Mouse (Mus musculus): ENCODE results near the gene Sall1. TPM values are rescaled to one million over a fixed set of nuclear protein-coding genes. Genes with fewer than 3 reads are reported as not detected.
A peak's percentile ranks its signal among the peaks of the same experiment; 100 is the strongest.

The Sall1 gene
- polyA plus RNA-seq (2015; fragmentation: Nextera tagmentation; extraction: Ambion mirVana), result 5.1 and 5.8 TPM in 2 replicates

GRCm38 (mm10) chr8:89043940-89044339 lies at the start of gene Sall1:
Sall1 (minus strand) TSS chr8:89044162.
- no peaks in the 10 kb centered on the region for H3K9me3 ChIP-seq (replicated peaks; ENCODE audit: control insufficient read depth, low read length, poor library complexity, severe bottlenecking)
- peaks cover 23% of the 10 kb centered on the region for H3K4me1 ChIP-seq (ENCODE audit: control insufficient read depth, insufficient read depth, low read length)
- ATAC-seq, result 0 out of 2 replicates have a peak, but pooled peaks have one; percentile 3
- WGBS, result under 1% methylated on average over 25 of the region's 25 CpGs
- peak within 1 kb of the TSS; percentile 77 for H3K4me2 ChIP-seq (ENCODE audit: low read length)
- H3K9ac ChIP-seq (ENCODE audit: low read depth, low read length), result peak within 1 kb of the TSS; percentile 54
- peak within 1 kb of the TSS; percentile 71 for H3K27ac ChIP-seq (ENCODE audit: low read length)
- H3K27me3 ChIP-seq (ENCODE audit: control insufficient read depth, insufficient read depth, low read depth, low read length), result peaks cover 22% of the 10 kb centered on the region
- H3K36me3 ChIP-seq (ENCODE audit: control insufficient read depth, insufficient read depth, low read length), result no peaks in the 10 kb centered on the region
- peak within 1 kb of the TSS; percentile 50 for H3K4me3 ChIP-seq (ENCODE audit: low read depth, low read length)

- ATAC-seq, result no peak
- H3K4me1 ChIP-seq (ENCODE audit: control insufficient read depth, insufficient read depth, low read length), result 0 out of 2 replicates have a peak, but pooled peaks cover 2% of the 10 kb centered on the region
- no peak overlapping the region for H3K9ac ChIP-seq (ENCODE audit: low read depth, low read length)
- H3K9me3 ChIP-seq (replicated peaks; ENCODE audit: control insufficient read depth, low read length, poor library complexity, severe bottlenecking), result no peaks in the 10 kb centered on the region
- no peak overlapping the region for H3K27ac ChIP-seq (ENCODE audit: low read length)
- no peak overlapping the region for H3K4me2 ChIP-seq (ENCODE audit: low read length)
- 37% methylated on average over 5 of the region's 5 CpGs for WGBS
- no peaks in the 10 kb centered on the region for H3K27me3 ChIP-seq (ENCODE audit: control insufficient read depth, insufficient read depth, low read depth, low read length)
- no peaks in the 10 kb centered on the region for H3K36me3 ChIP-seq (ENCODE audit: control insufficient read depth, insufficient read depth, low read length)
- H3K4me3 ChIP-seq (ENCODE audit: low read depth, low read length), result no peak overlapping the region
Observed at GRCm38 (mm10) chr8:89089916-89090315, 46.0 kb upstream of the Sall1 start.

GRCm38 (mm10) chr8:89079147-89079546 lies 35.2 kb upstream of the Sall1 start:
- Histone ChIP-seq H3K27me3 (ENCODE audit: control insufficient read depth, insufficient read depth, low read depth, low read length) (no peaks in the 10 kb centered on the region), H3K9me3 (replicated peaks; ENCODE audit: control insufficient read depth, low read length, poor library complexity, severe bottlenecking) (no peaks in the 10 kb centered on the region), H3K27ac (ENCODE audit: low read length) (no peak overlapping the region), H3K9ac (ENCODE audit: low read depth, low read length) (no peak overlapping the region), H3K4me2 (ENCODE audit: low read length) (no peak overlapping the region), H3K4me1 (ENCODE audit: control insufficient read depth, insufficient read depth, low read length) (no peaks in the 10 kb centered on the region), H3K4me3 (ENCODE audit: low read depth, low read length) (no peak overlapping the region), H3K36me3 (ENCODE audit: control insufficient read depth, insufficient read depth, low read length) (no peaks in the 10 kb centered on the region)
- ATAC-seq, result no peak
- WGBS, result 80% methylated on average over 2 of the region's 2 CpGs

DNA sequence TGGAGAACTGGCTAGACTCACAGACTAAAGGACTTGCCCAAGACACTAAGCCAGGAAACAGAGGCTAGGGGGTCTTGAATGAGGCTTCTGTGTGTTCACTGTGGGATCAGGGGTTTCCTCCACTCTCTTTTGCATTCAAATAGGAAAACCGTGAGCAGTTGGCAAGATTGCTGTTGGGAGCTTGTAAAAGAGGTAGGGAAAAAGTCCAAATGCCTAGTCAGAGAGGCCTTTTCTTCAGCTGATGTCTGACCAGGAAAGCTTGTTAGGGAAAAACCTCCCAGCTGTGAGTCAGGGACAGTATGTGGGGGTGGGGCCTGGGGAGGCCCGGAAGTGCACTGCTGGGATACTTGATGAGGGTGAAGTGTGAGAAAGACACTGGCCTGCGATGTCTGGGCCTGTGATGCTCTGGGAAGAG lies 29.0 kb upstream of the Sall1 start:
- no peak overlapping the region for H3K4me2 ChIP-seq (ENCODE audit: low read length)
- 0 out of 2 replicates have a peak overlapping the region, but pooled peaks have one; percentile 2 for H3K27ac ChIP-seq (ENCODE audit: low read length)
- H3K9ac ChIP-seq (ENCODE audit: low read depth, low read length), result no peak overlapping the region
- ATAC-seq, result peak; percentile 72; the same call in 1 of the 2 replicates
- no peaks in the 10 kb centered on the region for H3K27me3 ChIP-seq (ENCODE audit: control insufficient read depth, insufficient read depth, low read depth, low read length)
- no peaks in the 10 kb centered on the region for H3K4me1 ChIP-seq (ENCODE audit: control insufficient read depth, insufficient read depth, low read length)
- no peaks in the 10 kb centered on the region for H3K36me3 ChIP-seq (ENCODE audit: control insufficient read depth, insufficient read depth, low read length)
- H3K4me3 ChIP-seq (ENCODE audit: low read depth, low read length), result no peak overlapping the region
- H3K9me3 ChIP-seq (replicated peaks; ENCODE audit: control insufficient read depth, low read length, poor library complexity, severe bottlenecking), result no peaks in the 10 kb centered on the region
- 19% methylated on average over 3 of the region's 3 CpGs for WGBS

GRCm38 (mm10) chr8:89067499-89067898 lies 23.5 kb upstream of the Sall1 start:
- peaks cover 5% of the 10 kb centered on the region; the same call in 1 of the 2 replicates for H3K4me1 ChIP-seq (ENCODE audit: control insufficient read depth, insufficient read depth, low read length)
- no peak overlapping the region for H3K4me3 ChIP-seq (ENCODE audit: low read depth, low read length)
- no peaks in the 10 kb centered on the region for H3K36me3 ChIP-seq (ENCODE audit: control insufficient read depth, insufficient read depth, low read length)
- no peaks in the 10 kb centered on the region for H3K27me3 ChIP-seq (ENCODE audit: control insufficient read depth, insufficient read depth, low read depth, low read length)
- no peak overlapping the region for H3K4me2 ChIP-seq (ENCODE audit: low read length)
- no peaks in the 10 kb centered on the region for H3K9me3 ChIP-seq (replicated peaks; ENCODE audit: control insufficient read depth, low read length, poor library complexity, severe bottlenecking)
- ATAC-seq, result no peak
- 85% methylated on average over 3 of the region's 3 CpGs for WGBS
- no peak overlapping the region for H3K27ac ChIP-seq (ENCODE audit: low read length)
- no peak overlapping the region for H3K9ac ChIP-seq (ENCODE audit: low read depth, low read length)

DNA sequence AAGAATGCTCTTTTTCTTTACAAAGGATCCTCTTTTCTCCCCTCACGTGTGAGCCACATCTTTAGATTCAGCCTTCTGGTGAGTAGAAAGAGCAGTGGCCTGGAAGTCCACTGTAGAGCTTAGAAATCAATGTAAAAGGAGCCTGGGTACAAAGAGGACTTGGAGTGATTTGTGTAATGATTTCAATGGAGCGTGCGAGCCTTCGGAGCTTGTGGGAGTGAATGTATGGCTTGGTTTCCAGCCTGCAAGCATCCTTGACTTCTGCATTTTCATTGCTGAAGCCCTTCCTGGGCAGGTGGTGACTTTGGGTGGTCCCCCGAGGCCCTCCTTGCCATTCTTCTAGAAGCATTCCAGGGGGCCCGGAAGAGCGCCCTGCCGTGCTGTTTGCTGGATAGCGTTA lies 20.1 kb upstream of the Sall1 start:
- ATAC-seq, result no peak
- Histone ChIP-seq H3K4me1 (ENCODE audit: control insufficient read depth, insufficient read depth, low read length) (peaks cover 5% of the 10 kb centered on the region; the same call in 1 of the 2 replicates), H3K36me3 (ENCODE audit: control insufficient read depth, insufficient read depth, low read length) (no peaks in the 10 kb centered on the region), H3K9me3 (replicated peaks; ENCODE audit: control insufficient read depth, low read length, poor library complexity, severe bottlenecking) (no peaks in the 10 kb centered on the region), H3K9ac (ENCODE audit: low read depth, low read length) (no peak overlapping the region), H3K4me3 (ENCODE audit: low read depth, low read length) (no peak overlapping the region), H3K27ac (ENCODE audit: low read length) (no peak overlapping the region), H3K27me3 (ENCODE audit: control insufficient read depth, insufficient read depth, low read depth, low read length) (no peaks in the 10 kb centered on the region), H3K4me2 (ENCODE audit: low read length) (no peak overlapping the region)
- 36% methylated on average over 9 of the region's 9 CpGs for WGBS

DNA sequence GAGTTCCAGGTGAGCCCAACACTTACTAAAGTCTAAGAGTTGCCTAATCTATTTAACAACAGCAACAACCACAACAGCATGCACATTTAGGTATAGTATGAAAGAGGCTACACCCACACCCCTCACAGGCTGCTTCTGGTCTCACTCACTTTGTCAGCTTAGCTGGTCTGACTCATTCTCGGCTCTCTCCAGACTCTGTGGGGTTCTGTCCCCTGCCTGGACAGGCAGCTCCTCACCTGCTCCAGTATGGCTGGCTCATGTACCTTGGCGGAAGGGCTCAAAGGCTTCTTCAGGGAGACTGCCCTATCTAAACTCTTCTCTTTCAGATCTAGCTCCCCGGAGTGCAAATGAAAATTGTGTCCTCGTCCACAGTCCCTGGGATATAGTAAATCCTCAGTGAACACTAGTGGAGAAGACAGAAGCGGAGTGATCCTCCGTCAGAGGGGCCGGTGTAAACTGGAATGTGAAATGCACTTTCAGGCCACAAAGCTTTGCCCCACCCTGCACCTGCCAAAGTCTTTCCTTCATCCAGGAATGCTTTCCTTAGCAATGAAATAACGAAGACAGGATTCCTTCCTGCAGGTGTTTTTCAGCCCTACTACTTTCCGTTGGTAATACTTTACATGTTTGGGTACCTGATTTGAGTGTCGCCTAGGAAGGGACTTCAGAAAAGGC lies 19.5 kb upstream of the Sall1 start:
- H3K9ac ChIP-seq (ENCODE audit: low read depth, low read length), result no peak overlapping the region
- no peak for ATAC-seq
- 75% methylated on average over 10 of the region's 10 CpGs for WGBS
- no peaks in the 10 kb centered on the region for H3K9me3 ChIP-seq (replicated peaks; ENCODE audit: control insufficient read depth, low read length, poor library complexity, severe bottlenecking)
- no peaks in the 10 kb centered on the region for H3K27me3 ChIP-seq (ENCODE audit: control insufficient read depth, insufficient read depth, low read depth, low read length)
- H3K4me1 ChIP-seq (ENCODE audit: control insufficient read depth, insufficient read depth, low read length), result peaks cover 5% of the 10 kb centered on the region; the same call in 1 of the 2 replicates
- H3K27ac ChIP-seq (ENCODE audit: low read length), result no peak overlapping the region
- H3K36me3 ChIP-seq (ENCODE audit: control insufficient read depth, insufficient read depth, low read length), result no peaks in the 10 kb centered on the region
- no peak overlapping the region for H3K4me2 ChIP-seq (ENCODE audit: low read length)
- no peak overlapping the region for H3K4me3 ChIP-seq (ENCODE audit: low read depth, low read length)

DNA sequence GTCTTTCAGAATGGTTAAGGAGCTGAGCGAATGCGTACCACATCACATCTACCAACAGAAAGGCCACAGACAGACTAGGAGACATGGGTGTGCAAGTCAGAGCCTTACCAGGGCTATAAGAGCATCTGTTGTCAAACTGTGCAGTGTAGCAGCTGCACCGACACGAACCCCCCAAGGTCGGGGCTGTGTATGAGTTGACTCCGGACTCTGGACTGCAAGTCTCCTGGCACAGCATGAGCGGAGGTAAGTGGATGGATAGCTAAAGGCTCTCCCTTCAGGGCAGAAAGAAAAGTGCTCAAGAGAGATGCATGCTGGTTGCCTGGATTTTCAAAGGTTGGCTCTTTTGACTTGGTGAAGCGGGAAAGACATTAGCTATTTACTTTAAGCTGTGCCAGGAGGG lies 16.8 kb upstream of the Sall1 start:
- H3K9me3 ChIP-seq (replicated peaks; ENCODE audit: control insufficient read depth, low read length, poor library complexity, severe bottlenecking), result no peaks in the 10 kb centered on the region

DNA sequence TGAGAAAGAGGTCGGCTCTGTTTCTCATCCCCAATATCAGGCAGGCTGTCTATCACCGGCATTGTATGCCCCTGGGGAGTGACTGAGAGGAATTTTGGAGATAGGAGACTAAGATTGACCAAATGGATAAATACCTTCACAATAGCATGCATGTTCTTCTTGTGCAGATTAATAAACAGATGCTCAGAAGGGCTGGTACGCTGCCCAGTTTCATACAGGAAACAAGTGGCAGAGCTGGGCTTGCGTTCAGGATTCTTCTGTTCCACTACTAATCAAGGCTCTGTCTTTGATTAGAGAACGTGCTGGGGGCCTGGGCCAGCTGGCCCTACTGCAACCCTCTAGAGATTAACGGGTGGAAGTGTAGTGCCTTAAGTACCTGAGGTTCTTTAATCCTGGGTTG lies 15.5 kb upstream of the Sall1 start:
- Histone ChIP-seq H3K4me1 (ENCODE audit: control insufficient read depth, insufficient read depth, low read length) (peaks cover 5% of the 10 kb centered on the region; the same call in 1 of the 2 replicates), H3K4me2 (ENCODE audit: low read length) (no peak overlapping the region), H3K9ac (ENCODE audit: low read depth, low read length) (no peak overlapping the region), H3K36me3 (ENCODE audit: control insufficient read depth, insufficient read depth, low read length) (no peaks in the 10 kb centered on the region), H3K27ac (ENCODE audit: low read length) (no peak overlapping the region), H3K9me3 (replicated peaks; ENCODE audit: control insufficient read depth, low read length, poor library complexity, severe bottlenecking) (no peaks in the 10 kb centered on the region), H3K27me3 (ENCODE audit: control insufficient read depth, insufficient read depth, low read depth, low read length) (no peaks in the 10 kb centered on the region), H3K4me3 (ENCODE audit: low read depth, low read length) (no peak overlapping the region)
- WGBS, result 46% methylated on average over 6 of the region's 6 CpGs
- no peak for ATAC-seq

More for the DNA sequence above, 16.8 kb upstream of the Sall1 start:
- Histone ChIP-seq H3K36me3 (ENCODE audit: control insufficient read depth, insufficient read depth, low read length) (no peaks in the 10 kb centered on the region), H3K27me3 (ENCODE audit: control insufficient read depth, insufficient read depth, low read depth, low read length) (no peaks in the 10 kb centered on the region), H3K4me2 (ENCODE audit: low read length) (no peak overlapping the region), H3K4me3 (ENCODE audit: low read depth, low read length) (no peak overlapping the region), H3K9ac (ENCODE audit: low read depth, low read length) (no peak overlapping the region), H3K27ac (ENCODE audit: low read length) (no peak overlapping the region), H3K4me1 (ENCODE audit: control insufficient read depth, insufficient read depth, low read length) (peaks cover 5% of the 10 kb centered on the region; the same call in 1 of the 2 replicates)
- 84% methylated on average over 8 of the region's 8 CpGs for WGBS
- ATAC-seq, result no peak
